Mouse (Mus musculus) adrenal gland, postnatal 10 days (tissue): ENCODE data around the gene Tom1l1. TPM values are rescaled to one million over a fixed set of nuclear protein-coding genes. Genes with fewer than 3 reads are reported as not detected.
"Not testable (repeated sequence)": the region's sequence is repeated elsewhere in the genome, so short reads cannot be mapped to it uniquely, and the experiment has no call there.

ENCODE experiments used
- DNase-seq: peaks from one replicate; pipeline ENCODE4 v3.0.0; 2021; ENCODE audit warnings: mixed read lengths
- long read RNA-seq, 2 experiments: library from polyadenylated mRNA; stranded (forward); transcript quantifications; one replicate each; pipeline ENCODE4 v2.0.0; 2021
- total RNA-seq, 2 experiments: library from RNA; stranded (reverse); gene quantifications; 2 replicates each; pipeline ENCODE4 v1.2.3; 2021

Tom1l1 gene
- total RNA-seq: 10 to 100 TPM; 25.0 to 31.4 TPM
- long read RNA-seq, experiment 1, full-length matches to known transcripts: 15 of 21 reads
- long read RNA-seq, experiment 1, partial matches to known transcripts: 2 of 21 reads
- long read RNA-seq, experiment 1, other reads (novel, unspliced or antisense): 4 of 21 reads
- long read RNA-seq, experiment 2, full-length matches to known transcripts: 8 of 13 reads
- long read RNA-seq, experiment 2, partial matches to known transcripts: 0 of 13 reads
- long read RNA-seq, experiment 2, other reads (novel, unspliced or antisense): 5 of 13 reads

DNA sequence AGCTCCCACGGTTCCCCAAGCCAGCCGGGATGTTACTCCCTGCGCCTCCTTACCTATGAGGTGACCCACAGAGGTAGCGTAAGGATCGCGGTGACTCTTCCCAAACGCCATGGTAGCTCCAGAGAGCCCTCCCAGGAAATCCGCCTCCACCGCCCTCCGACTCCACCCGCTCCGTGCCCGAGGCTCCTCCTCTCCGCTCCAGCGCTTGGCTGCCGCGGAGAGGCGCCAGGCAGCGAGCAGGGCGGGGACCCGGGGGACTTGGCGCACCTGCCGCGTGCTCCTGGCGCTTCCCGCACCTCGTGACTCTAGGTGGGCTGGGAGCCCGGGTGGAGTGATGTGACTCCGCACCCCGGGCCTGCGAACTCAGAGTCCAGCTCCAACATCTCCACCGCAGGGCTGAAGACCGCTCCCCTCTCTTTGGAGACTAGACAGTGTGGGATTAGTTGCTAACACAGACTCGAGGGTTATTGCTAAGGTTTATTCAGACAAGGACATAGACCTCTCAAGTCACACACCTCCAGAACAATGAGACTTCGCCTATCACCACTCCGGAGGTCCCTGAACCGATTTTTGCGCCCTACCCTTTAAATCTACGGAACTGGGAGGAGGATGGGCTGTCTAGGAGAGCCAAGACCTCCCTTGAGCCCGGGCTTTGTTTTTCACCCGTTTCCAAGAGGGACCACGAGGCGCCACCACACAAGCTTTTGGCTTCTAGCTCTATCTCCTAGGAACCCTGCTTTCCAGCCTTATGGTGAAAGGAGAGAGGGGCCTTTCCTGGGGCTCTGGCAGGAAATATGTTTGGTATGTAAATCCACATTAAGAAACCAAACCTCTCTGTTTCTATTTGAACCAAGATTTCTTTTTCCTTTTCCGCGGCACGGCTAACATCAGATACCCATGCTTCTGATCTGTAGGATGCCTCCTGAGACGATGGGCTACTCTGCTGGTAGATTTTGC lies at the start of gene Tom1l1:
TSS of gene Tom1l1 (minus strand) at position 907 of the 957 bp plus-strand sequence.
- peak; percentile 88 for DNase-seq

DNA sequence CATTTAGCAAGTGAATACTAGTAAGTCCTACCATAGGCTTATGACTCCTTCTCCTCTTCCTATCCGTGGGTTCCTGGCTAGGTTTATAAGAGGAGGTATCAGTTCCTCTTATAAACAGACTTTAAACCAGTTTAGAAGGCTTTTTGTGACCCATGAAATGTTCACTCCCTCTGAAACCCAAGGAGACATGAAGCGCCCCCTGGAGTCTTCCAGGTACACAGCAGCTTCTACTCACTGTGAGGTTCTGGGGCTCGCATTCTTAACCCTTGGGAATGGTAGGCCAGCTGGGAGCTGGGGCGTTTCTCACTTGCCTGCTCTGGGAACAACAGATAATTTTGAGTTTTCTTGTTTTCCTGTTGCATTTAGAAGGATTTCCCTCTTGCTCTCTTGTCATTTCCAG lies 45.4 kb upstream of the Tom1l1 start:
- no peak for DNase-seq

DNA sequence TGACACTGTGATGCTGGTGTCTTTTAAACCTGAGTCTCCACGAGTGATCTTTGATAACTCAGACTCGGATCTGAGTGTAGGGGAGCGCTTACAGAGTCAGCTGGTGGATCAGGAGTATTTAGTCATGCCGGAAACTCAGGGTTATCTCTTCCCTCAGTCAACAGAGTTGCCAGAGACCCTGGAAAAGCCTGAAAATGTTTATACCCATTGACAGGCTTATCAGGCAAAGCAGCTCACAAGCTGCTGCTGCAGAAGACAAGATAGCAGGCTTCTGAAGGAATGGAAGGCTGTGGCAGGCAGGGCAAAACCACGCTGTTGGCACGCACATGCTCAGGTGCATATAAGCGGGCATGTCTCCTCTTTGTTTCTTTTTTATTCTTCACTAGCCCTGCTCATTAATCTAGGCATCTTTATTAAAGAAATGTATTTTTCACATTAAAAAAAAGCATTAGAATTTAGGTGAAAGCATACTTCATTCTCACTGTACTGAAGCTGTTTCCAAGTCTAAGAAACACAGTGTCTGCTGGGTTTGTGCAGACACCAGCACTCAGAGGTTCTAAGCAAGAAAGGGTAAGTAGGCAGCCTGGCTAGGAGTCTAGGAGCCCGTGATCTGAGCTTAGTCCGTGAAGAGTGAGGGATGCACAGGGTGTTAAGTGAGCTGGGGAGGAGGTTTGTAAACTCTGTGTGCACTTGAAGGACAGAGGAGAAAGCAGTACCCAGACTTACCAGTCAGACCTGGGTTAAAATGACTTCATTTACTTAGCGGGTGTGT lies 39.4 kb upstream of the Tom1l1 start:
- DNase-seq: no peak

DNA sequence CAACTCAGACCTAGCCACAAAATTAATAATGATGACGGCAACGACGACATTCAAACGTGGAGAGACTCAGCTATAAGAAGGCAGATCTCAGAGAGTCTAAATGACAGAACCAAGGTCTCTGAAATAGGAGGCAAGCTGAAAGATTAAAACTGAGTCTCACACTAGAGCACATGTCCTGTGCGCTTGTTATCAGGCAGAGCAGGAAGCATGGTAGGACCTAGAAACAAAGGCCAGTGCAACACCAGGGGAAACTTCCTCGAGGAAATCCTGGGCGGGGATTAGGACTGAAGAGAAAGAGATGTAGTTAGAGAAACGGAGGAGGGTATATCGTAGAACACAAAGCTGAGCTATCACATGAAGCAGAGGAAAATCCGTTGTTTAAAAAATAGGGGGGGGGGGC lies 38.6 kb upstream of the Tom1l1 start:
- no peak for DNase-seq

DNA sequence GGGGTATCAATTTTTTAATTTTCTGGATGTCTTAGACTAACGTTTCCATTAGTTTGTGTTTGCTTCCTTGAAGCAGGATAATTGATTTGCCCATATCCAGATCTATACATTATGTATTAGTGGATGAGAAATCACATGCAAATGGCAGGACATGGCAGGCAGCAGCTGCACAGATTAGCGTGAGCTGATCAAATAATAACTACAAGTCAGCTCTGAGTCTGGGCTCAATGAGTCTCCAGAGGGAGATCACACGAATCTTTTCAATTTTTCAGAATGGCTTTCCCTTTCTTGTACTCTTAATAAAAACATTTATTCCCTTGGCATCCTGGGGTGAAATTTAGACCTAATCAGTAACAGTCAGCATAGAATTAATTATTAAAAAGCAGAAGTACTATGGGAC lies 34.1 kb upstream of the Tom1l1 start:
- DNase-seq: no peak

DNA sequence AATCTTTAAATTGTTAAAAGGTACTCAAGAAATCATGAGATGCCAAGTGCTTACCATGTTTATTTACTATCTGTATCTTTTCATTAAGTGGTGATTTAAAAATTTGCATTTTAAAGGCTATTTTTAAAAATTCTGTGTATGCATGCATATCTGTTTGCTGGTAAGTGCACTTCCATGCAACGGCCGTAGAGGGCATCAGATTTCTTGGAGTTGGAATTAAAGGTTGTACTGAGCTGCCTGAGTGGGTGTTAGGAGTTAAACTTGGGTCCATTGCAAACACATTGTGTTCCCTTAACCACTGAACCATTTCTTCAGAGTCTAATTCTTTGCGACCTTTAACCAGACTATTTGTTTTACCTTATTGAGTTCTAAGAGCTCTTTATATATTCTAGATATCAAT lies 29.6 kb upstream of the Tom1l1 start:
- DNase-seq: no peak

DNA sequence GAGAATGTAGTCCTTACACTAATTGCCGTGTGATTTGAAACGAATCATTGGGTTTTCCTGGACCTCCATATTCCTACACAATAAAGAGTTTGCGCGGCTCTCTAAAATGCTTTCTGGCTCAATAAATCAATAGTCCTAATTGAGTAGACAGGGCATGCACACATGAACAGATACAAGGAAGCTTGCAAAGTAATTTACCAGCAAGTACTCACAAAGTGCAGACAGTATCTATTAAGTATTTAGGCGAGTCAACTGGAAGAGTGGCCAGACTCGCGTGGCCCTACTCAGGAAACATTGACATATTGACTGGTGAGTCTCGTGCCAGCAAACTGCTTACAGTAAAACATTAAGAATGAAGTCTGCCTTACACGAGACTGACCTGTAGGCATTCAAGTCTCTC lies 23.4 kb upstream of the Tom1l1 start:
- no peak for DNase-seq

DNA sequence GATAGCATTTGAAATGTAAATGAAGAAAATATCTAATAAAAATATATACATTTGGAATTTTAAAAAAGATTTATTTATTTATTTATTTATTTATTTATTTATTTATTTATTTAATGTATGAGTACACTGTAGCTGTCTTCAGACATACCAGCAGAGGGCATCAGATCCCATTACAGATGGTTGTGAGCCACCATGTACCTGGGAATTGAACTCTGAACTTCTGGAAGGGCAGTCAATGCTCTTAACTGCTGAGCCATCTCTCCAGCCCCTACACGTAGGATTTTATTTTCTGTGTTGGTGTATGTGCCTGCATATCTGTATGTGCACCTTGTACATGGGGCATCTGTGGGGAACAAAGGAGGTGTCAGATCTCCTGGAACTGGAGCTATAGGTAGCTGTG lies 19.0 kb upstream of the Tom1l1 start:
- DNase-seq: not testable (repeated sequence)

DNA sequence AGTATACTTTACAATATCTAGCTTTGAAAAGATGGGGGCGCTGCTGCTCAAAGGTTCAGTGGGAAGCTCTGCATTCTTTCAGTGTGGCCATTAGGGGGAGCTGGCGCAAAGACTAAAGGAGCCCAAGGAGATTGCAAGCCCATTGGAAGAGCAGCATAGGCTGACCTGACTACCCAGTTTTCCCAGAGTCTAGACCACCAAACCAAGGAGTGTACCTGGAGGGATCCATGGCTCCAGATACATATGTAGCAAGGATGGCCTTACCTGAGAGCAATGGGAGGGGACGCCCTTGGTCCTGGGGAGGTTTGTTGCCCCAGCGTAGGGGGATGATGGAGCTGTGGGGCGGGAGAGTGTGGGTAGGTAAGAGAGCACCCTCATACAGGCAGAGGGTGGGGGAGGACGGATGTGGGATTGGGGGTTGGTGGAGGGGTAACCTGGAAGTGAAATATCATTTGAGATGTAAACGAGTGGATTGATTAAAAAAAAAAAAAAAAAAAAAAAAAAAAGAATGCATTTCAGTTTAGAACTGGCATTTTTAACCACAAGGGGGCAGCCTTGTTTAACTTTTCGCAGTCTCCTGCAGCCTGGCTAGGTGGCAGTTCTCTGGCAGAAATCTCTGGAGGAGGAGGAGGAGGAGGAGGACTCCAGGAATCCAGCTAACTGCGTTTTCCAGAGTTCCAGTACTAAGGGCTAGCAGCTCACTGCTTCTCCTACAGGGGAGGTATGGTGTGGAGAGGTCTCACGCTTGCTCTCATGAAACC lies 9.5 kb upstream of the Tom1l1 start:
- DNase-seq: peak; percentile 88

DNA sequence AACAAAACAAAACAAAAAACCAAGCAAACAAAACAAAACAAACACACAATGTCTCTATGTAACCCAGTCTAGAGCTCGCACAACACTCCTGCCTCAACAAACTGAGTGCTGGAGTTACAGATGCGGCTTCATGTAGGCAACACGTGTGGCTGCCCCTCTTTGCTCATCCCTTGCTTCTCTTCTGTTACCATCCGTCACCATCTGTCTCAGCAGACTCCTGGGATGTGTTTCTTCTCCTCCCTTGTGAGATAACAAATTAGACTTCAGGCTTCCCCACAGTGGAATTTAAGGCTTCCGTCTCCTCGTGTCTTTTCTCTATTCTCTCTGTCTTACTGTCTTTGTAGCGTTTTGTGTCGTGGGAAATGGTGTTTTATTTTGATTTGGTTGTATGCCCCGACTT lies 7.6 kb upstream of the Tom1l1 start:
- no peak for DNase-seq

DNA sequence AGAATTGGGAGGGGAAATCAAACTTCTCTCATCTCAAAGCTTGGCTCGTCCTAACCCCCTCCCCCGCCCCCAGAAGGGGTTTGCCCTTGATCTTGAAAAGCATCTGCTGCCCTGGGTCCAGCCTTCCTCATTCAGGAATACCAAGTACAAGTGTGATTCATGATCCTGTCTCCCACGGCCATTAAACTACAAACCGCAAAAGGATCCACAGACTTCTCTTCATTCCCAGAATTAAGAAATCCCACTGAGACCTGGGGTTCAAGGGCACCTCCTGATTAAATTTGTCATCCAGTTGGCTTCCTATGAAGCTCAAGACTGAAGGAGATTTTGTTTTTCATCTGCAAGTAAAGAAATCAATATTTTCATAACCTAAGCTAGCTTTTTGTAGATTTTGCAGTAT lies 6.0 kb upstream of the Tom1l1 start:
- DNase-seq: no peak

DNA sequence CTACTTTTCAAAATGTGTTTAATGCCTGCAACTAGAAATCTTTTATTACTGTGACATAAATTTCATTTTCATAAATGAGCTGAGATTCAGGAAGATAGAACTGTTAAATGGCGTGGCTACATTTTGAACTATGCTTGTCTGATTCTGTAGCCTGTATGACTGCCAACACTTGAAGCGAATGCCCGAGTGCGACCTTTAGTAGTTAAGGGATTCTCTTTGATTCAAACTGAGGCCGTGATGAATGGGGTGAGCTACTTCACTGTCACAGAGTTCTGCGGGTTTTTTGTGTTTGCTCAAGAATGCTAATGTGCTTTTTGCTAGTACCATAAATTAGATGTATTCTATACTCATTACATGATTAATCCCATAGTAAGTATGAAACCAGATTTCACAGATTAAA lies 2.2 kb upstream of the Tom1l1 start:
- DNase-seq: no peak

DNA sequence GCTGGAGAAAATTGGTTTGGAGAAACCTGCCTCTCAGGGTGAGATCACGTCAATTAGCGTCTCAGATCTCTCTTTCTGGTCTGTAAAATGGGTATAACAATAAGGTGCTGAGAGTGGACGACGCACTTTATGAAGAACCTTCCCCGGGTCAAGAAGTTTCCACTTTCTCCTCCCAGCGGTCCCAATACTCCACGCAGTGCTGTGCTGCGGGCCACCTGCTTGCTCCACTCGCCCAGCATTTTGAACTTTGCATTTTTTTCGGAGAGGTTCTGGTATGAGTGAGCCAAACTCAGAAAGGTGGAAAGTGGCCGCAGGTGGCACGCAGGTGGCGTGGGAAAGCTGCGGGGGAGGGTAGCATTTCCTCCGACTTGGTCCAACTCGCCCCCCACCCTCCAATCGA lies 1.1 kb downstream of the Tom1l1 start:
- no peak for DNase-seq

DNA sequence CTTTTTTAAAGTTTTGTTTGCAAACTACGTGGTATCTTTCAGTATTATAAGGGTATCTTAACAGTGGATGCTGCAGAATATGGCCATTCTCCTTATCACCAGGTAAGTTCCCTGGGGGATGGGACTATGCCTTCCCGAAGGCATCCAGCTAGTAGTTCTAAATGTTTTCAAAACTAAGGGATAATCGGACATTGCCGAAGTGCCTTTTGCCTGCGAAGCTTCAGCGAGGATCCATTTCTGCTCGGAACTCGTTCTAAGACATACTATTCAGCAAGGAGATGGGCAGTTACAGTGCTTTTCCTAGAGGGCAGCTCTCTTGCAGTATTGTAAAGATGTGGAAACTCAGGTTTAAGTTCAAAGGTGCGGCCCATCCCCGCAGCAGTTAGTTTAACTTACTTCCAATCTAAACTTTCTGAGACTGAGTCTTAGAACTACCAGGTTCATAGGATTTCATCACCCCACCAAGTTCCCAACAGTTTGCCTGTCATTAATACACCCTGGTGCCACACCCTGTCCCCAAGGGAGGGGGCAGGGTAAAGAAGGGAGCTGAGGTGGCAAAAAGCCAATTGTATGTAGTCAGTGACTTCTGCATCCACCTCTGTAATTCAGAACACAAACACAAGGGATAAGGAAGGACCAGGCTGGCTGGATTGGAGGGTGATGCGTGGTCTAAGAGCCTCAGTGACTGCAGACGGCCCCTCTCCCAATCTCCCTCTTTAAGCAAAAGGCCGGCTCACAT lies 1.7 kb downstream of the Tom1l1 start:
- no peak for DNase-seq

DNA sequence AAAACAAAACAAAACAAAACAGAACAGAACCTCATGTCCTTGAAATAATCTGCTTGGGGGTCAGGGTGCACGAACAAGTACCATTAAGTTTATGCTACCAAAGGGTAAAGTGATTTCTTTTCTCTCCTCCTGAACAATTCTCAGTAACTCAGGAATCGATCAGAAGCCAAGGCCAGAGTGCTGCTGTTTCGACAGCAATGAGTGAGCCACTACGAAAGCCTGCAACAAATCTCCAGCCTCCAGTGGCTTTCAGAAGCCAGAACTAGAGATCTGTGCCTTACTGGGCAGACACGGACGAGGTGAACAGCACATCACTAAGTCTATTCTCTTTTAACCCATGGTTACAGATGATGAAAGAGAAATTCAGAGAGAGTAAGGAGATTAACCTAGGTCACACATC lies 3.0 kb downstream of the Tom1l1 start:
- DNase-seq: no peak

DNA sequence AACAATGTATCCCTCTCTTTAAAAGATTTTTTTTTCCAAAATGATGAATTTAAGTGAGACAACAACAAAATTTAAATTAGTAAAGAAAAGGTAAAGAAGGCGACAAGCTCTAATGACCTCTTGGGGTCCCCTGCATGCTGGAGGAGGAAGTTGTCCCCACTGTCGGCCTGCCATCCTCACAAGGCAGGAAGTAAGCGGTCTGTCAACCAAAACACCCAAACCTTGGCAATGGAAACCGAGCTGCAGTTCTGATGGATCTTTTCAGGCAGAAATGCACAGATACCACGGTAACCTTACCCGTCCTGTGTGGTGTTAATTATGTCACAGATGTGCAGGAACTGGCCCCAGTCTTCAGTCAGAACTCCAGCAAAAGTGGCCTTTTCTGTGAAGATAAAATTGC lies 3.4 kb downstream of the Tom1l1 start:
- DNase-seq: no peak

DNA sequence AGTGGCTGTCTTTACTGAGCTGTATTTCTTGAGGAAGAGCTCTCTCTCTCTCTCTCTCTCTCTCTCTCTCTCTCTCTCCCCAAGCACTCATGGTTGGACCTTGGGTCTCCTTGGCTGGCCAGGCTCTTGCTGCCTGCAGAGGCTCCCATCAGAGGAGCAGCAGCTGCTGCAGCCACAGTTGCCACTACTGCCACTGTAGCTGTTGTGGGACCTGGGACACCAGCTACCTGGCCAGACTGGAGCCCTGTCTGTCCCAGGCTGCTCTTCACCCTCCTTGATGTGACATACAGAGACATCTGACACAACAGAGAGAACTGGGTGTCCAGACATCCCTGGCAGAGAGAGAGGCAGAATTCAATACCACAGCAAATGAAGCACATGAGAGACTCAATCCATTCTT lies 7.0 kb downstream of the Tom1l1 start:
- DNase-seq: no peak

DNA sequence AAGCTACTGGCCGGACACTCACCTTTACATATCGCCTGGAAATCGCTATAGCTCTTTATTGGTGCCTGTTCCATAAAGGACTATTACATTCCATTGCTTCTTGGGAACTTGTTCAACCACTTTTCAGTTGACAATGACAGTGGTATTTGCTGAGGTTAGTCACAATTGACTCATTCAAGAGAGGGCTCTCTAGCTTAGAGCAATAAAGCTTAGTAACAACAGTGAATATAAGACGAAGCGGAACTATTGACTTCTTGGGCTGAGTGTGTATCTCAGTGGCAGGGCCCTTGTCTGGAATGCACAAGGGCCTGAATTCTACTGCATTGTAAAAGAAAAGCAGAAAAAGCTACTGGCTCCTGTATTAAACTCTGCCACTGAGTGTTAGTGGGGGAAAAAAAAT lies 9.6 kb downstream of the Tom1l1 start:
- DNase-seq: no peak

DNA sequence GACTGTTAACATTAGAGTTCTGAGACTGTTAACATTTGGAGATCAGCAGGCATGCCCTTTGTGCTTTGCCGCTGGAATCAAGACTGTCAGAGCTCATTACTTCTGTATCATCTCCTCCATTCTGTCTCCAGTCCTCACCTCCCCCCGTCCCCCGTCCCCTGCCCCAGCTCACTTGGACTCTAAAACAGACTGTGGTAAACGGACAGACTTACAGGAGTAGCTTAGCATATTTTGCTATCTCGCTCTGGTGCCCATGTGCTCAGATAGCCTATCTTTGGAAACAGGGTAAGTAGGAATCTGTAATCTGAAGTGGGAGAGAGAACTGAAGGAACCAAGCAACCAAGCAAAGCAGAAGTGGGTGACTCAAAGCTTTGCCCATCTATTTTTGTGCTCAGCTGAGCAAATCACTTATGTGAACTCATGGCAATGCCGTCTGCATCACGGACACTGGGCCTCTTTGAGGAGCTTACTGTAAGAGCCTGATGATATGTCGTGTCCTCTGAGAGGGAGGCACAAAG lies 10.3 kb downstream of the Tom1l1 start:
- no peak for DNase-seq

DNA sequence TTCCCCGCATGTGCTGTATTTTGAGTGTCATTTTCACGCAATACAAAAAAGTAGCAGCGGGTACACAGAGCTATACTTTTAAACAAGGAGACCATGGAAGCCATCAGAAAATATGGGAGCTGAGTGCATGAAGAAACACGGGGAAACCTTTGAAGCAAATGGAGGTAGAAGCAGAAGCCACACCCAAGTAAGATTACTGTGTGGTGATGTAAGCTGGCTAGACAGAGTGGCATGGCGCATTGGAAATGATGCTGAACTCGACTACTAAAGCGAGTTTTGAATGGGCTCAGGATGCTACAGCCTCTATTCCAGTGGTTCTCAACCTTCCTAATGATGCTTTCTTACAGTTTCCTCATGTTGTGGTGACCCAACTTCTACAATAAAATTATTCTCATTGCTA lies 11.1 kb downstream of the Tom1l1 start:
- DNase-seq: no peak

DNA sequence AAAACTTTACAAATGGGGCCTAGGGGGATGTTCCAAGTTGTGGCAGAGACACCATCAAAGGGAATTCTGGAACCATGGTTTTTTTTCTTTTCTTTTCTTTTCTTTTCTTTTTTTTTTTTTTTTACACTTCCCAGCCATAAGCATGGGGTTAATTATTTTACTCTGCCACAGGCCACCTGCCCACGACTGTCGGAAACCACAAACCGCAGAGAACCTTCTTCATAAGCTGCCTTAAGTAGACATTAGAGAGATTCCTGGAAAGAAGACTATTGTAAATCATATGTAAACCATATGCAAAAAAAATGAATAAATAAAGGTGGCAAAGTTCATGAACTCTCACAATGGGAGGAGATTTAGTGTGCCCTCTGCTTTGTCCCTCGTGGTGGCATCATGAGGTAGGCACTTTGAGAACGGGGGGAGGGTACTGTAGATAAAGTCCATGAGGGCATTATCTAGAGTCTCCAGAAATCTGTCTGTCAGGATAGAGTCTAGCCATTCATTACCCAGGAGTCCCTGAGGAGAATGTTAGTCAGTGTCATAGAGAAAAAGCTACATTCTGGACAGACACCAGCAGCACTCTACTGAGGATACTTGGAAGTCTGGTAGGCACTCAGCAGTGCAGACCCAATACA lies 12.6 kb downstream of the Tom1l1 start:
- no peak for DNase-seq
